Mouse (Mus musculus) lung, adult 2 months (tissue): ENCODE data around the gene Efnb3.

ENCODE experiments used
- CTCF ChIP-seq: fragments of 200-500 bp; IDR thresholded peaks from 2 replicates; pipeline ENCODE4 v1.5.1; 2011; ENCODE audit warnings: mild to moderate bottlenecking, low read length, control low read depth; ENCODE audit not compliant: insufficient read depth
- POLR2A ChIP-seq: fragments of 200-500 bp; IDR thresholded peaks from 2 replicates; pipeline ENCODE4 v1.6.1; 2011; ENCODE audit warnings: low read depth, mild to moderate bottlenecking, control low read depth, low read length, borderline replicate concordance; ENCODE audit errors: extremely low read depth

GRCm38 (mm10) chr11:69608525-69608924, 48.5 kb upstream of the Efnb3 start:
- TF ChIP-seq CTCF = no peak
- no peak for TF ChIP-seq POLR2A
